Mouse (Mus musculus): ENCODE measurements around the gene Elavl1. TPM values are rescaled to one million over a fixed set of nuclear protein-coding genes. Genes with fewer than 3 reads are reported as not detected.
"Not testable (repeated sequence)": the region's sequence is repeated elsewhere in the genome, so short reads cannot be mapped to it uniquely, and the experiment has no call there.

The Elavl1 gene
- polyA plus RNA-seq (2016; fragmentation: Nextera tagmentation; extraction: Ambion mirVana), result 309 and 310 TPM in 2 replicates

- peak within 1 kb of the TSS; percentile 98 for H3K9ac ChIP-seq
- no peaks in the 10 kb centered on the region for H3K9me3 ChIP-seq
- peak within 1 kb of the TSS; percentile 91 for H3K27ac ChIP-seq
- peak; percentile 99 for ATAC-seq (ENCODE audit: low FRiP score)
- no peaks in the 10 kb centered on the region for H3K27me3 ChIP-seq
- under 1% methylated on average over 78 of the region's 78 CpGs for WGBS
- H3K4me1 ChIP-seq, result peaks cover 39% of the 10 kb centered on the region
- peak within 1 kb of the TSS; percentile 99 for H3K4me3 ChIP-seq (replicated peaks)
- H3K4me2 ChIP-seq, result peak within 1 kb of the TSS; percentile 92
- peaks cover 50% of the 10 kb centered on the region for H3K36me3 ChIP-seq (replicated peaks)
These were observed at the start of gene Elavl1, which contains the start of gene Ccl25 for GRCm38 (mm10) chr8:4324983-4325750. Gene Elavl1 (minus strand): TSS chr8:4325413. Gene Ccl25 (plus strand): TSS chr8:4325210.

- H3K27me3 ChIP-seq, result no peaks in the 10 kb centered on the region
- no peak overlapping the region for H3K4me2 ChIP-seq
- H3K9me3 ChIP-seq, result no peaks in the 10 kb centered on the region
- WGBS, result 67% methylated on average over 2 of the region's 2 CpGs
- no peak for ATAC-seq (ENCODE audit: low FRiP score)
- no peak overlapping the region for H3K27ac ChIP-seq
- no peak overlapping the region for H3K9ac ChIP-seq
- H3K4me3 ChIP-seq (replicated peaks), result no peak overlapping the region
- no peaks in the 10 kb centered on the region for H3K36me3 ChIP-seq (replicated peaks)
- H3K4me1 ChIP-seq, result no peaks in the 10 kb centered on the region
These were observed 47.4 kb upstream of the Elavl1 start for GRCm38 (mm10) chr8:4372657-4373056.

GRCm38 (mm10) chr8:4370078-4370477 lies 44.9 kb upstream of the Elavl1 start:
- no peaks in the 10 kb centered on the region for H3K9me3 ChIP-seq
- no peaks in the 10 kb centered on the region for H3K4me1 ChIP-seq
- 40% methylated on average over 2 of the region's 2 CpGs for WGBS
- H3K27me3 ChIP-seq, result no peaks in the 10 kb centered on the region
- no peak for ATAC-seq (ENCODE audit: low FRiP score)
- no peak overlapping the region for H3K4me2 ChIP-seq
- H3K4me3 ChIP-seq (replicated peaks), result no peak overlapping the region
- H3K9ac ChIP-seq, result no peak overlapping the region
- H3K27ac ChIP-seq, result no peak overlapping the region
- no peaks in the 10 kb centered on the region for H3K36me3 ChIP-seq (replicated peaks)

- no peaks in the 10 kb centered on the region for H3K36me3 ChIP-seq (replicated peaks)
- H3K4me1 ChIP-seq, result no peaks in the 10 kb centered on the region
- WGBS, result 84% methylated on average over 4 of the region's 4 CpGs
- no peak overlapping the region for H3K9ac ChIP-seq
- H3K27ac ChIP-seq, result no peak overlapping the region
- ATAC-seq (ENCODE audit: low FRiP score), result no peak
- no peaks in the 10 kb centered on the region for H3K9me3 ChIP-seq
- no peaks in the 10 kb centered on the region for H3K27me3 ChIP-seq
- no peak overlapping the region for H3K4me3 ChIP-seq (replicated peaks)
- no peak overlapping the region for H3K4me2 ChIP-seq
These were observed 43.3 kb upstream of the Elavl1 start for GRCm38 (mm10) chr8:4368470-4368869.

- ATAC-seq (ENCODE audit: low FRiP score), result no peak
- no peaks in the 10 kb centered on the region for H3K27me3 ChIP-seq
- no peak overlapping the region for H3K9ac ChIP-seq
- H3K36me3 ChIP-seq (replicated peaks), result no peaks in the 10 kb centered on the region
- no peaks in the 10 kb centered on the region for H3K4me1 ChIP-seq
- H3K4me2 ChIP-seq, result no peak overlapping the region
- no peak overlapping the region for H3K27ac ChIP-seq
- no peak overlapping the region for H3K4me3 ChIP-seq (replicated peaks)
- 80% methylated on average over 11 of the region's 11 CpGs for WGBS
- no peaks in the 10 kb centered on the region for H3K9me3 ChIP-seq
These were observed 42.6 kb upstream of the Elavl1 start for GRCm38 (mm10) chr8:4367808-4368207.

- no peak for ATAC-seq (ENCODE audit: low FRiP score)
- Histone ChIP-seq H3K4me2 (no peak overlapping the region), H3K27me3 (no peaks in the 10 kb centered on the region), H3K4me1 (no peaks in the 10 kb centered on the region), H3K9me3 (no peaks in the 10 kb centered on the region), H3K36me3 (replicated peaks) (no peaks in the 10 kb centered on the region), H3K9ac (no peak overlapping the region), H3K4me3 (replicated peaks) (no peak overlapping the region), H3K27ac (no peak overlapping the region)
- 93% methylated on average over 3 of the region's 3 CpGs for WGBS
These were observed 41.0 kb upstream of the Elavl1 start for GRCm38 (mm10) chr8:4366189-4366588.

GRCm38 (mm10) chr8:4360922-4361321 lies 35.7 kb upstream of the Elavl1 start:
- no peaks in the 10 kb centered on the region for H3K27me3 ChIP-seq
- 90% methylated on average over 2 of the region's 2 CpGs for WGBS
- H3K4me2 ChIP-seq, result no peak overlapping the region
- no peaks in the 10 kb centered on the region for H3K36me3 ChIP-seq (replicated peaks)
- ATAC-seq (ENCODE audit: low FRiP score), result no peak
- no peaks in the 10 kb centered on the region for H3K9me3 ChIP-seq
- no peak overlapping the region for H3K9ac ChIP-seq
- H3K27ac ChIP-seq, result no peak overlapping the region
- no peaks in the 10 kb centered on the region for H3K4me1 ChIP-seq
- no peak overlapping the region for H3K4me3 ChIP-seq (replicated peaks)

GRCm38 (mm10) chr8:4359362-4359761 lies 34.1 kb upstream of the Elavl1 start:
- ATAC-seq (ENCODE audit: low FRiP score), result peak; percentile 23; the same call in 1 of the 2 replicates
- H3K27me3 ChIP-seq, result no peaks in the 10 kb centered on the region
- no peak overlapping the region for H3K27ac ChIP-seq
- no peaks in the 10 kb centered on the region for H3K36me3 ChIP-seq (replicated peaks)
- no peak overlapping the region for H3K4me2 ChIP-seq
- H3K9me3 ChIP-seq, result no peaks in the 10 kb centered on the region
- H3K9ac ChIP-seq, result no peak overlapping the region
- H3K4me3 ChIP-seq (replicated peaks), result no peak overlapping the region
- H3K4me1 ChIP-seq, result no peaks in the 10 kb centered on the region
- WGBS, result 60% methylated on average over 3 of the region's 3 CpGs

- no peak overlapping the region for H3K4me2 ChIP-seq
- H3K27ac ChIP-seq, result no peak overlapping the region
- no peaks in the 10 kb centered on the region for H3K27me3 ChIP-seq
- WGBS, result 93% methylated on average over 10 of the region's 10 CpGs
- H3K4me3 ChIP-seq (replicated peaks), result no peak overlapping the region
- no peaks in the 10 kb centered on the region for H3K9me3 ChIP-seq
- H3K36me3 ChIP-seq (replicated peaks), result no peaks in the 10 kb centered on the region
- no peak for ATAC-seq (ENCODE audit: low FRiP score)
- no peak overlapping the region for H3K9ac ChIP-seq
- no peaks in the 10 kb centered on the region for H3K4me1 ChIP-seq
These were observed 30.2 kb upstream of the Elavl1 start for GRCm38 (mm10) chr8:4355455-4355854.

- H3K36me3 ChIP-seq (replicated peaks), result no peaks in the 10 kb centered on the region
- 69% methylated on average over 1 of the region's 1 CpGs for WGBS
- H3K4me2 ChIP-seq, result no peak overlapping the region
- no peaks in the 10 kb centered on the region for H3K9me3 ChIP-seq
- no peak overlapping the region for H3K9ac ChIP-seq
- H3K27me3 ChIP-seq, result no peaks in the 10 kb centered on the region
- no peaks in the 10 kb centered on the region for H3K4me1 ChIP-seq
- H3K4me3 ChIP-seq (replicated peaks), result no peak overlapping the region
- no peak overlapping the region for H3K27ac ChIP-seq
- ATAC-seq (ENCODE audit: low FRiP score), result no peak
These were observed 29.3 kb upstream of the Elavl1 start for GRCm38 (mm10) chr8:4354516-4354915.

GRCm38 (mm10) chr8:4353741-4354140 lies 28.5 kb upstream of the Elavl1 start:
- ATAC-seq (ENCODE audit: low FRiP score), result no peak
- H3K4me2 ChIP-seq, result no peak overlapping the region
- H3K36me3 ChIP-seq (replicated peaks), result no peaks in the 10 kb centered on the region
- no peaks in the 10 kb centered on the region for H3K27me3 ChIP-seq
- no peaks in the 10 kb centered on the region for H3K4me1 ChIP-seq
- H3K4me3 ChIP-seq (replicated peaks), result no peak overlapping the region
- no peak overlapping the region for H3K27ac ChIP-seq
- 91% methylated on average over 4 of the region's 4 CpGs for WGBS
- H3K9me3 ChIP-seq, result no peaks in the 10 kb centered on the region
- no peak overlapping the region for H3K9ac ChIP-seq

- H3K9ac ChIP-seq; H3K27me3 ChIP-seq; ATAC-seq (ENCODE audit: low FRiP score); H3K4me2 ChIP-seq; H3K9me3 ChIP-seq; H3K4me3 ChIP-seq (replicated peaks); H3K27ac ChIP-seq; H3K4me1 ChIP-seq; H3K36me3 ChIP-seq (replicated peaks): not testable (repeated sequence)
- 93% methylated on average over 6 of the region's 6 CpGs for WGBS
These were observed 27.3 kb upstream of the Elavl1 start for GRCm38 (mm10) chr8:4352562-4352961.

GRCm38 (mm10) chr8:4350618-4351017 lies 25.4 kb upstream of the Elavl1 start:
- Histone ChIP-seq H3K27ac (no peak overlapping the region), H3K27me3 (no peaks in the 10 kb centered on the region), H3K4me2 (no peak overlapping the region), H3K9me3 (no peaks in the 10 kb centered on the region), H3K4me1 (no peaks in the 10 kb centered on the region), H3K4me3 (replicated peaks) (no peak overlapping the region), H3K9ac (no peak overlapping the region), H3K36me3 (replicated peaks) (no peaks in the 10 kb centered on the region)
- ATAC-seq (ENCODE audit: low FRiP score), result no peak
- 87% methylated on average over 3 of the region's 3 CpGs for WGBS

Data from forebrain, embryonic 12.5 days (tissue).